Mouse (Mus musculus) layer of hippocampus, adult 2 months (tissue): ENCODE measurements around the gene Plac1. TPM values are rescaled to one million over a fixed set of nuclear protein-coding genes. Genes with fewer than 3 reads are reported as not detected.

Source experiments
- DNase-seq, 2 experiments: peaks; one replicate each; pipeline ENCODE4 v3.0.0; 2022; ENCODE audit warnings: low spot score in 2 of 2
- H3K27ac ChIP-seq: fragments of 200-600 bp; 2 replicates; pipeline ENCODE4 v1.8.1; 2022
- H3K4me3 ChIP-seq: fragments of 200-600 bp; 2 replicates; pipeline ENCODE4 v1.8.1; 2022; ENCODE audit warnings: mild to moderate bottlenecking
- CTCF ChIP-seq: fragments of 200-600 bp; conservative IDR thresholded peaks from 2 replicates; pipeline ENCODE4 v1.8.1; 2022; ENCODE audit warnings: antibody characterized with exemption, mild to moderate bottlenecking, moderate library complexity
- total RNA-seq, 2 experiments: library from RNA; stranded (reverse); gene quantifications; 2 replicates each; pipeline ENCODE4 v1.2.3; 2021

The Plac1 gene
- total RNA-seq, 2 experiments from 2014 or later, result not detected

DNA sequence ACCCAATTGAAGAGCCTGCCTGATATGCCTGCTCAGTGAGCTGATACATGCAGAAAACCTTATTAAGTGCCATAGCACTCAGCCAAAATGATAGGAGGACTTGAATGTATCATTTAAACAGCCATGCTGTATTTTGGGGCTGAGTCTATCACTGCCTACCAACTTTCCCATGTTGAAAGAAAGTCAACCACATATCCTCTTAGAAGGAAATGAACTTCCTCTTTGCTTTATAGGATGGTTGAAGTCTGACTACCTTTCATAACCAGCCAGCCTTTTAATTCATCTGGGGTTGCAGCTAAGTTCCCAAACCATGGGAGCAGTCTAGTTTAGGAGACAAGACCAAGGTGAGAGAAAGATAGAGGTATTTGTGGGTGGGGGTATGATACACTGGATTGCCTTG, 121.9 kb downstream of the Plac1 start:
- no peak for TF ChIP-seq CTCF
- no peak overlapping the region for H3K27ac ChIP-seq
- no peak for DNase-seq
- no peak overlapping the region for H3K4me3 ChIP-seq

DNA sequence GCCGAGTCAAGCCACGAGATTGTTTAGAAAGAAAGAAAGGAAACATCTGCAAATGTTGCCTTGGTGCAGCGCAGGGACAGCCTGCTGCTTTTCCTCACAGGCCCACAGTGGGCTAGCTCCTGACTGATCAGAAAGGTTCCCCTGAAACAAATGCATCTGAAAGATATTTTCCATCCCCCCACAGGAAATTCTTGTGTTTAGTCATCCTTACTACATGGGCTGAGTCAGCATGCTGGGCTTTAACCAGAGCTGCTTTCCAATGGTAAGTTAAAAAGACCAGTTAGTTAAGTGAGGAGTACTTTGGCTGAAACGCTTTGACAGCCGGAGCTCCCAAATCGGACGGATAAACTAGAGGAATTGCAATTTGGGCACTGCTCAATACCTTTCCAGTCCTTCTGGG, 124.9 kb downstream of the Plac1 start:
- Histone ChIP-seq H3K4me3 (no peak overlapping the region), H3K27ac (no peak overlapping the region)
- TF ChIP-seq CTCF, result no peak
- DNase-seq, result no peak

DNA sequence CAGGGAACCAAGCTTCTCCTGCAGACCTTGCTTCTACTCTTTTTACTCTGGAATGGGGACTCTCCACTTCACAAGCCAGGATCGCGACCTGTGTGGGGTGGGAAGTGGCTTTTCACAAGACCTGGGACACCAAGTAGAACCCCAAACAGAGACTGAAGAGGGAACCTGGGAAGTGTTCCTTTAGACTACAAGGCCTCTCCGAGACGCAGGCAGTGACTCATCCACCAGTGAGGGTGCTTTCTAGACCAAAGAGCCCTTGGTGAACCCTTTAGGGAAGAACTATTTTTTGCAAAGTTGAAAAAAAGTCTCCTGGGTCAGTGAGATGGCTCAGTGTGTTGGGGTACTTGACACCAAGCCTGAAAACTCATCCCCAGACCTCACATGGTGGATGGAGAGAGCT, 129.8 kb downstream of the Plac1 start:
- H3K4me3 ChIP-seq, result no peak overlapping the region
- TF ChIP-seq CTCF, result no peak
- no peak for DNase-seq
- H3K27ac ChIP-seq, result no peak overlapping the region

DNA sequence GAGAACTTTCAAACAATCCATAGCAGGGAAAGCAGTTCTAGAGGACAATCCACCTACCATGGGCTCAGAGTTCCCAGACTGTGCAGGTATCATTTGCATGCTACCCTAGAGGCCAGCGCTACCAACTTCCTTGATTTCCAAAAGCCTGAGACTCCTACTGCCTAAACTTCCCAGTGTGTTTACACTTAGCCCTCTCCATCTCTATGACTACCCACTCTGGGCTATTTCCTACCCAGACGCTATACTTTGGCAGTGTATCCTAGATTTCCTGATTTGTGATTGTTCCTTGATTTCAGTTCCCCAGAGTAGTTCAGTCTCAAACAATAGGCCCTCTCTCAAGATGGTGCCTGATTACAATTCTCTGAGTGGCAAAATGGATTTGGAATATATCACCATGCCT, 132.8 kb downstream of the Plac1 start:
- no peak for DNase-seq
- TF ChIP-seq CTCF, result no peak
- Histone ChIP-seq H3K27ac (no peak overlapping the region), H3K4me3 (no peak overlapping the region)

DNA sequence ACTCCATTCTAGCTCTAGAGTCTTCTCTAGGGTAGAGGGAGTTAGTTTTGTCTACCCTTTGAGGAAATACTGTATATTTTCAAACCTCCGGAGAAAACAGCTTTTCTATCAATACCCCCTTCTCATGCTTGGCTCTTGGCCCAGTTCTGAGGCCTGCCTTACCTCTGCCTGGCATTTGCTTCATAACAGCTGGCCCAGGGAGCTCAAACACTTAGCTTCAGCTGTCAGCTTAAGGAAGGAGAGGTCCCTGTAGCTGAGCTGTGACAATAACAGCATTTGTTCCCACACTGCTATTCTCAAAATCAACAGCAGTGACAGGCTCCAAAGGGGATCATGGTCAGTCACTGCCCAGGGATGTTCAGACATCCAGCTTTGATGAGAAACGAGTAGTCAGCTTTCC, 138.7 kb downstream of the Plac1 start:
- Histone ChIP-seq H3K4me3 (no peak overlapping the region), H3K27ac (no peak overlapping the region)
- no peak for DNase-seq
- no peak for TF ChIP-seq CTCF

DNA sequence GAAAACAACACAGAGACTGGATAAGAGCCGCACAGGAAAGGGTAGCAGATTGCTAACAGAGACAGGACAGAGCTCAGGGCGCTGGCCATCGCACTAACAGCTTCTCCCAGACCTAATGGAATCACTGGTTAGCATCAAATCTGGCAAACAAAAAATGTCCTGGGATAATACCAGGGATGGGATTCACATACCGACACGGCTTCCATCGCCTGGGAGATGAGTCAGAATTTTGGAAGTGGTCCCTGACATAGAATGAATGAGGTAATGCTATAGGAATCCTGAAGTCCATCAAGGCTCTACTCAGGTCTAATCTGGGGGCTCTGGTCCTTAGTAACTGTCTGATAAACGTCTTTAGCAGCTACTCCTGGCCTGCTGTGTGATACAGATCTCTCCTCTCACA, 140.0 kb downstream of the Plac1 start:
- DNase-seq, result no peak
- Histone ChIP-seq H3K4me3 (no peak overlapping the region), H3K27ac (no peak overlapping the region)
- no peak for TF ChIP-seq CTCF

DNA sequence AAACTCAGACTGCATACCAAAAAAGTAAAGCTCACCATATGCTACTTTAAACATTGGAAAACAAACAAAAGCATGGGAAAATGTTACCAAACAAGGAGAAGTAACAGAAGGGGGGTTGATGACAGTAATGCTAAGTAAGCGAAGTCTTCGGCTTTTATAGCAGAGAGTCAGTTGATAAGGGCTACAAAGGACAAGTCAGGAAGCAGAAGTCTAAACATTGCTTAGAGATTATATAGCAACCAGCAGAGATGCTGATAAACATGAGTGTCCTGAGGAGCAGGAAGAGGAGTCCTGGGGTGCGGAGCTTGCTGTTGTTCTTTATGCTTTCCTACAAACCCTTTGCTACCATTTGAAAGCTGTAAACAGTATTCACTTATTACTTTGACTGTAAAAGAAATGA, 140.6 kb downstream of the Plac1 start:
- no peak overlapping the region for H3K4me3 ChIP-seq

DNA sequence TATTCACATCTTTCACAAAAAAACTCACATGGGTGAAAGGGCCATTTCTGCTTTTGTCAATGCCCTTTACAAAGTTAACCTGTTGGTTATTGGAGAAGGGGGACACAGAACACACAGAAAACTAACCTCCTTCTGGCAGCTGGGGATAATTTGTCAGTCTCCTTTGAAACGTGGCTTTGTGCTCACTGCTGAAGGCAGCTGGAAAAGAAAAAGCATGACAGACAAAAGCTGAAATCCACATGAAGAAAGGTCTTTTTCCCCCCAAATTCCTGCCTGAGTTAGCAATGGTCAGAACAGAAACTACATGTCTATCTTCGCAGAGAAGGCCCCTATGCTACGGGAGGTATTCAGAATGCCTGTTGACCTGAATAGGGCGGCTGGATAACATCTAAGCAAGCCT, 141.6 kb downstream of the Plac1 start:
- H3K4me3 ChIP-seq, result no peak overlapping the region
- TF ChIP-seq CTCF, result no peak
- no peak overlapping the region for H3K27ac ChIP-seq
- DNase-seq, result no peak

More for the DNA sequence above, 140.6 kb downstream of the Plac1 start:
- DNase-seq, result no peak
- TF ChIP-seq CTCF, result no peak
- no peak overlapping the region for H3K27ac ChIP-seq

DNA sequence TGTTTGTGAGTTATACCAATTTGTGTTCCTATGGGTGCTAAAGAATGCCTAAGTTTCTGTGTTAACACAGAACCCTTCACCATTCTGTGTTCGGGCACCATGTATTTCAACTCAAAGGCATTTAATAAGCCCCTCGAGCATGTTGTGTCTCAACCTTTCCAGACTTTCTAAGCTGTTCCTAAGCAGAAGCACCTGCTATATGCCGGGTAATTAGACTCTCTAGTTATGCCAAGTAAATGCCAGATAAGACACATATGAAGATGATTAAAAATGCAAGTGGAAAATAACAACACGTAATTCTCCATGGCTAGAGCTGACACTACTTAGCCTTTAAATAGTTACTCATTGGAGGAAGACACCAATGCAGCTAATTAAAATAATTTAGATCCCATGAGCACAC, 142.1 kb downstream of the Plac1 start:
- H3K4me3 ChIP-seq, result no peak overlapping the region
- no peak overlapping the region for H3K27ac ChIP-seq
- TF ChIP-seq CTCF, result no peak
- DNase-seq, result no peak

DNA sequence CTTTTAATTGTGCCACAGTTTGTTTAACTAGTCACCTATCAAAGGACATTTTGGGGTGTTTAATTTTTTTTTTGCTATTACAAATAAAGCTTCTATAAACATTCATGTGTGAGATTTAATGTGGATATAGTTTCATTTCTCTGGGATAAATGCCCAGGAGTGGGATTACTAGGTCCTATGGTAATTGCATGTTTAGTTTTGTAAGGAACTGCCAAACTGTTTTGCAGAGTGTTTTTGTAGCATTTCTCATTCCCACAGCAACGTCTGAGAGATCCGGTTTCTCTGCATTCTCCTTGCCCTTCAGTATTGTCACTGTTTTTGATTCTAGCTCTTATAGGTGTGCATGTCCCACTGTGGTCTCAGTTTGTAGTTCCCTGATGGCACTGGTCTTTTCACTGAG, 146.5 kb downstream of the Plac1 start:
- H3K27ac ChIP-seq, result no peak overlapping the region
- H3K4me3 ChIP-seq, result no peak overlapping the region
- DNase-seq, result no peak
- no peak for TF ChIP-seq CTCF

DNA sequence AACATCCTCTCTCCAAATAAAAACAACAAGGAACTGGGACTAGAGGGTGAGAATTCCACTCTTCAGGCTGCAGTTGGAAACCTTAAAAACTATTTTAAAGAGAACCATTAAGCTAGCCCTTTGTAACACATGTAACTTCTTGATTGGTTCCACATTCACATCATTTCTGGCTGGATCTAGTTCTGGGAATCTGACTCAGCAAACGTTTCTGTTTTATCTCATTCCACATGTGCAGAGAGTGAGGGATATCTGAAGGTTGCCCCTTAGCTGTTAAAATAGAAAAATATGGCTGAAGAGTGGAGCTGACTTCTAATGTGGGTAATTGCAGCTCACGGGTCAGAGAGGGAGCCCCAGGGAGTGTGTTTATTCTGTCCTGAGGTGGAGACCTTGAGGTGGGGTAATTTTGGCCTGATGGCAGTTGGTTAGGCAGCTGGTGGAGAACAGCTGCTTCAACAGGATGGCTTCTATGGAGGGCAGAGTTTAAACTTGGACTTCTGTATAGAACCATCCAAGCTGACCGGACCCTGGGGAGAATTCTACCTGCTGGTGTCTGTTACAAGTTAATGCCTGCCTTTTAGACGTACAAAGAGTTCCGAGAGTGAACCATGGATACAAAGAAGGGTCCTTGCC, 151.1 kb downstream of the Plac1 start:
- Histone ChIP-seq H3K4me3 (no peak overlapping the region), H3K27ac (no peak overlapping the region)
- no peak for TF ChIP-seq CTCF
- DNase-seq, result no peak

DNA sequence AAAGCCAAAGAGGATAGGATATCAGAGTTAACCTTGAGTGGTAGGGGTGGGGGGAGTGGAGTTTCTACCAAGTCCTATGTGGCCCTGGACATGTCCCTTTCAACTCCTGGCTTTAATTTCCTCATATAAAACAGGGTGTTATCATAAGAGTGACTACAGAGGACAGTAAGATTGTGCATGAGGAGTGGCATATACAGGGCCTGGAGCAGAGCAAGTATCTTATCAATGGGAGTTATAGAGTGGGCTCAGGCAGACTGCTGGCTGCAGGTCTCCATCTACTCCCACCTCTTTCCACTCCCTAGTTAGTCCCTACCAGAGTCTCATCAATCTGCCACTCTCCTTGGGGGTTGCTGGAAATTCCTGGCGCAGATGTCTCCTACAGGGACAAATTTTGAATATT, 152.7 kb downstream of the Plac1 start:
- Histone ChIP-seq H3K27ac (no peak overlapping the region), H3K4me3 (no peak overlapping the region)
- TF ChIP-seq CTCF, result no peak

DNA sequence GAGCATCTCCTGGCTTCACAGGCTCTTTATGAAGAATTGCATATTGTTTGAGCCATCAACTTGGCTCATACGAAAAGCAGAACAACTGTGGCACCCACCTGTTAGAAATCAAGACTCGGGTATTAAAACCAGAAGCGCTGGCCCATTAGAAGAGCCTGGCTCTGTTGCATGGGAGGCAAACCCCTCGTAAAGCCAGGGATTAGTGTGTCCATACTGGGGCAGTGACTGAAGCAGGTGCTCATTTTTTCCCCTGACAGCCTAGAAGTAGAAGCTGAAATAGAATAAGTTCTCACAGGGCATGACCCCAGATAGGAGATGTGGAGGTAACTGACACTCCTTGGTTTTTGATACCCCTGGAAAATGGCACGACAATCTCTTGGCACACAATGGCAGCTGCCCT, 154.4 kb downstream of the Plac1 start:
- no peak for TF ChIP-seq CTCF
- no peak for DNase-seq
- Histone ChIP-seq H3K4me3 (no peak overlapping the region), H3K27ac (no peak overlapping the region)

More for the DNA sequence above, 152.7 kb downstream of the Plac1 start:
- no peak for DNase-seq

DNA sequence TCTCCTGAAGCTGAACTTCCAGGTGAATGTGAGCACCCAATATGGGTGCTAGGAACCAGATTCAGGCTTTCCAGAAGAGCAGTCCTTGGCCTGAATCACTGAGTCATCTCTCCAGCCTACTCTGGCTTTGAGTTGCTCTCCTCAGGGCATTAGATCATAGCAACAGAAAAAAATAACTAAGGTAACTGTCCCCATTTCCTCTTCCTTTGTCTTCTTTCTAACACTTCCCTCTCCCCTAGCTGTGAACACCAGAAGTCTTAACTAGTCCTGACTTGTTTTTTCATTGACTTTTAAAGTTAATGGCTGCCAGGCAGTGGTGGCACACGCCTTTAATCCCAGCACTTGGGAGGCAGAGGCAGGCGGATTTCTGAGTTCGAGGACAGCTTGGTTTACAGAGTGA, 175.5 kb downstream of the Plac1 start:
- no peak for DNase-seq
- Histone ChIP-seq H3K27ac (no peak overlapping the region), H3K4me3 (no peak overlapping the region)
- no peak for TF ChIP-seq CTCF

DNA sequence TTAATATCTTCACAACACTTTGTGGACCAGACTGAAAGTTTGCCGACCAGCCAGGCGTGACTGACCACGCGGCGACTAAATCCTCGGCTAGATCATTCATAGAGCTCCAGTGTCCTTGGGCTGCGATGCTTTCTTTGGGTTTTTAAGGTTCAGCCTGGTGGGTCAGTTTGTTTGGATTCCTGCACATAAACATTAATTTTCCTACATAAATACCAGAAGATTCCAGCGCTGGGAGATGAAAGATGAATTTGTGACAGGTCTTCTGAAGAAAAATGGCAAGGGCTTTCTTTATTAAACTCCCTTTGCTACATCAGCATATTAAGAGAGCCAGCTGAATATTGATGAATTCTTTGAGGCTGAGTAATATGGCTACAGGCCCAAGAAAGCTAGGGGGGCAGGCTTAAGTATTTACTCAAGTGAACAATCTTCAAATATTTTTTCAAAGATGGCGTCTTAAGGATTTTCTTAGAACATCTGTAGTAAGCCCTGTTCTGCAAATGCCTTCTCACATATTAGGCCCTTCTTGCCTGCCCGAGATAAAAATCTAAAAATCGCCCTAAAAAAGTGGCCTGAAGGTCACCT, 180.4 kb downstream of the Plac1 start:
- Histone ChIP-seq H3K4me3 (no peak overlapping the region), H3K27ac (no peak overlapping the region)
- no peak for DNase-seq
- no peak for TF ChIP-seq CTCF
